Mouse (Mus musculus) ES-CJ7 (cell line): ENCODE measurements around the gene Eloa.

Experiments
- DNase-seq: peaks from one replicate; pipeline ENCODE4 v3.0.0; 2011; ENCODE audit warnings: low read depth, low spot score

Eloa gene

GRCm38 (mm10) chr4:136021549-136022047, at the start of gene Eloa:
Gene Eloa, minus strand, starts transcription at chr4:136021763.
- DNase-seq: peak; percentile 99

- DNase-seq: peak; percentile 87
Observed at GRCm38 (mm10) chr4:136071178-136071714, 49.7 kb upstream of the Eloa start.

GRCm38 (mm10) chr4:136070592-136070991, 49.0 kb upstream of the Eloa start:
- DNase-seq: no peak

GRCm38 (mm10) chr4:136069954-136070353, 48.4 kb upstream of the Eloa start:
- DNase-seq: peak; percentile 70

- peak; percentile 1 for DNase-seq
Observed at GRCm38 (mm10) chr4:136069313-136069712, 47.8 kb upstream of the Eloa start.

- DNase-seq: peak; percentile 42
Observed at GRCm38 (mm10) chr4:136063143-136063542, 41.6 kb upstream of the Eloa start.

GRCm38 (mm10) chr4:136059800-136060488, 38.4 kb upstream of the Eloa start:
- peak; percentile 53 for DNase-seq

GRCm38 (mm10) chr4:136057916-136058315, 36.4 kb upstream of the Eloa start:
- no peak for DNase-seq

GRCm38 (mm10) chr4:136056030-136056429, 34.5 kb upstream of the Eloa start:
- peak; percentile 6 for DNase-seq

GRCm38 (mm10) chr4:136053843-136054242, 32.3 kb upstream of the Eloa start:
- DNase-seq: peak; percentile 68

GRCm38 (mm10) chr4:136053247-136053596, 31.7 kb upstream of the Eloa start, which contains the start of gene Rpl11:
Gene Rpl11, minus strand, starts transcription at chr4:136053428.
- peak; percentile 97 for DNase-seq

- peak; percentile 21 for DNase-seq
Observed at GRCm38 (mm10) chr4:136052534-136053246, 31.1 kb upstream of the Eloa start.

GRCm38 (mm10) chr4:136052060-136052459, 30.5 kb upstream of the Eloa start:
- peak; percentile 17 for DNase-seq

- DNase-seq: no peak
Observed at GRCm38 (mm10) chr4:136050226-136050625, 28.7 kb upstream of the Eloa start.

GRCm38 (mm10) chr4:136048291-136049032, 26.9 kb upstream of the Eloa start:
- DNase-seq: peak; percentile 69

- no peak for DNase-seq
Observed at GRCm38 (mm10) chr4:136047626-136048025, 26.1 kb upstream of the Eloa start.

GRCm38 (mm10) chr4:136046888-136047287, 25.3 kb upstream of the Eloa start:
- no peak for DNase-seq

- DNase-seq: no peak
Observed at GRCm38 (mm10) chr4:136045091-136045490, 23.5 kb upstream of the Eloa start.

- no peak for DNase-seq
Observed at GRCm38 (mm10) chr4:136043784-136044400, 22.3 kb upstream of the Eloa start.

GRCm38 (mm10) chr4:136035078-136035477, 13.5 kb upstream of the Eloa start:
- DNase-seq: no peak

- DNase-seq: no peak
Observed at GRCm38 (mm10) chr4:136033231-136033630, 11.7 kb upstream of the Eloa start.
